26 mouse cellular contexts compared by ENCODE assay signal in the genomic region with DNA sequence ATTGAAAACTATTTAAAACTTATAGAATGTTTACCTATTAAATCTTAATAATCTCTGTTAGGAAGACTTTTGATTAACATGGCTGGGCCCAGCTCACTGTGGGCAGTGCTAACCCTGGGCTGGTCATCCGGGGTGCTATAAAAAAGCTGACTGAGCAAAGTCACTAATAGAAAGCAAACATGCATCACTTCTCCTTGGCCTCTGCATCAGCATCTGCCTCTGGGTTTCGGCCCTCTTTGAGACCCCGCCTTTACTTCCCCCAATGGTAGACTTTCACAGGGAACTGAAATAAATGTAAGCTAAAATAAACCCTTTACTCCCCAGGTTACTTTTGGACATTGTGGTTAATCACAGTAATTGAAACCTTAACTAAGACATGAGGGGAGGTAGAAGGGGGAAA.
"Had no signal": no experiment of that assay in that cellular context is flagged by ENCODE, and none has a peak within 500 bp of the region (broad histone marks: within the 10 kb centered on the region; RNA-seq: fewer than 3 reads in every experiment).

No protein-coding gene starts in this region.

- H3K9ac ChIP-seq: embryonic facial prominence, embryonic 12.5 days; embryonic facial prominence, embryonic 13.5 days; embryonic facial prominence, embryonic 15.5 days; forebrain, embryonic 12.5 days; forebrain, embryonic 13.5 days; forebrain, embryonic 15.5 days; forebrain, postnatal 0 days had no signal

- H3K4me2 ChIP-seq: embryonic facial prominence, embryonic 12.5 days; embryonic facial prominence, embryonic 13.5 days; embryonic facial prominence, embryonic 15.5 days; forebrain, embryonic 12.5 days; forebrain, embryonic 13.5 days; forebrain, embryonic 15.5 days had no signal

- H3K27me3 ChIP-seq: embryonic facial prominence, embryonic 12.5 days; embryonic facial prominence, embryonic 13.5 days; embryonic facial prominence, embryonic 15.5 days; forebrain, embryonic 12.5 days; forebrain, embryonic 13.5 days; forebrain, embryonic 15.5 days had no signal

- H3K4me3 ChIP-seq: embryonic facial prominence, embryonic 10.5 days; embryonic facial prominence, embryonic 12.5 days; embryonic facial prominence, embryonic 13.5 days; embryonic facial prominence, embryonic 15.5 days; erythroblast, embryonic 14.5 days; forebrain, embryonic 10.5 days; forebrain, embryonic 12.5 days; forebrain, embryonic 13.5 days; forebrain, embryonic 15.5 days; gastrocnemius, adult 2 months; heart, adult 2 months; heart, embryonic 10.5 days had no signal

- H3K27ac ChIP-seq: embryonic facial prominence, embryonic 10.5 days; embryonic facial prominence, embryonic 12.5 days; embryonic facial prominence, embryonic 13.5 days; embryonic facial prominence, embryonic 15.5 days; forebrain, embryonic 10.5 days; forebrain, embryonic 12.5 days; forebrain, embryonic 13.5 days; forebrain, embryonic 15.5 days; gastrocnemius, adult 2 months; heart, adult 2 months; heart, embryonic 10.5 days had no signal

- ATAC-seq: forebrain, embryonic 13.5 days; forebrain, embryonic 14.5 days; forebrain, embryonic 15.5 days; forebrain, embryonic 16.5 days; forebrain, postnatal 0 days had no signal

- H3K9me3 ChIP-seq: embryonic facial prominence, embryonic 10.5 days; embryonic facial prominence, embryonic 12.5 days; embryonic facial prominence, embryonic 13.5 days; embryonic facial prominence, embryonic 15.5 days; forebrain, embryonic 10.5 days; forebrain, embryonic 12.5 days; forebrain, embryonic 13.5 days; forebrain, embryonic 15.5 days; heart, embryonic 10.5 days had no signal

- DNase-seq: cerebellum, adult 9-11 months; cerebellum, postnatal 10 days; cerebellum, postnatal 14 days; cerebellum, postnatal 25 days; cerebellum, postnatal 36 days; embryo, embryonic 11 days; forebrain, postnatal 0 days; gastrocnemius, adult 2 months; gastrocnemius, postnatal 10 days; gastrocnemius, postnatal 14 days; gastrocnemius, postnatal 25 days; gastrocnemius, postnatal 36 days; heart, adult 18-20 months; heart, adult 2 months had no signal

- H3K4me1 ChIP-seq: embryonic facial prominence, embryonic 10.5 days; embryonic facial prominence, embryonic 12.5 days; embryonic facial prominence, embryonic 13.5 days; embryonic facial prominence, embryonic 15.5 days; forebrain, embryonic 10.5 days; forebrain, embryonic 12.5 days; forebrain, embryonic 13.5 days; forebrain, embryonic 15.5 days; heart, embryonic 10.5 days had no signal

- H3K36me3 ChIP-seq: embryonic facial prominence, embryonic 10.5 days; embryonic facial prominence, embryonic 12.5 days; embryonic facial prominence, embryonic 13.5 days; embryonic facial prominence, embryonic 15.5 days; forebrain, embryonic 10.5 days; forebrain, embryonic 12.5 days; forebrain, embryonic 15.5 days; heart, embryonic 10.5 days had no signal
